Mouse (Mus musculus): ENCODE measurements around the gene Akirin1. TPM values are rescaled to one million over a fixed set of nuclear protein-coding genes. Genes with fewer than 3 reads are reported as not detected.

Gene Akirin1
- polyA plus RNA-seq (2021; fragmentation: Nextera tagmentation), result 73.2 and 75.2 TPM in 2 replicates
- long read RNA-seq, experiment 1, transcript Akirin1-201 (5 exons, 3,052 nt), result major isoform, 292 of 314 reads
- long read RNA-seq, experiment 1, partial matches to known transcripts, result 10 of 314 reads
- long read RNA-seq, experiment 1, other reads (novel, unspliced or antisense), result 12 of 314 reads
- long read RNA-seq, experiment 2, transcript Akirin1-201 (5 exons, 3,052 nt), result major isoform, 1,066 of 1,084 reads
- long read RNA-seq, experiment 2, partial matches to known transcripts, result 4 of 1,084 reads
- long read RNA-seq, experiment 2, other reads (novel, unspliced or antisense), result 10 of 1,084 reads

GRCm38 (mm10) chr4:123750152-123750651 is at the start of gene Akirin1:
Akirin1 (minus strand) TSS chr4:123750345.

DNA sequence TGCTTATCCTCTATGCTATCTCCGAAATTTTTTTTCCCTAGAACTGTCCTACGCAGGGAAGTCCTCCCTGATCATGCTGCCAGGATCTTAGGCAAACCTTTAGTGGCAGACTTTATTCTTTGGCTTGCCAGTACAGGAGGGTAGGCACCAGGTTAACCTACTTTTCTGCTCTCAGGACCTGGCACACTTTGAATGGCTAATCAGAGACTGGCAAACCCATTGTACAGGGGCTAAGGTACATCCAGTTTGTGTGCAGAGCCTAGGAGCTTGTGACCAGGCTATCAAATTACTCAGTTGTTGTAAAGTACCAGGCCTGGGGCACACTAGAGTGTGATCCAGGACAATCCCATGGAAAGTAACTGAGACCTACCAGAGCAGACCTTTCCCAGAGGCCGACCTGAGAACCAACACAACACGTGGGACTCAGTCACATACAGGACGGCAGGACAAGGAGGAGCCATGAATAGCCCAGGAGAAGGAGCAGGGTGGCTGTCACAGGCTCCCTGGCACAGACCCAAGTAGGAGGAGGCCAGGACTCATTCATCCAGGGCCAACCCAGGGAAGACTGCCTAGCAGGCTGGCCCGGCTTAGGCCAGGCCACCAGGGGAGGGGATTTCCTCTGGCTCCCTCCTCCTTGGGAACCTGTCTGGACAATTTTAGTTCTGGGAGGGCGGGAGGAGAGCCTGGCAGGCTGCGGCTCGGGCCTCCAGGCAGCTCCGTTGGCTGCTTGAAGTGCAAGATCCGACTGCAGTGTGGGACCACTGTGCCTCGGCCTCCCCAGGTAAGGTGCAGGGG is 37.2 kb upstream of the Akirin1 start, which contains the start of gene Rhbdl2:
TSS of gene Rhbdl2 (plus strand) at position 684 of the 795 bp plus-strand sequence.

GRCm38 (mm10) chr4:123717574-123718433 is 32.3 kb downstream of the Akirin1 start, which contains the start of gene Ndufs5:
Ndufs5 (minus strand) TSS chr4:123718202.

Other genes with a start within 250 kb of the Akirin1 start
- gene Macf1, start 66.0 kb downstream of the Akirin1 start, polyA plus RNA-seq (2021; fragmentation: Nextera tagmentation), result 22.6 and 25.1 TPM in 2 replicates
- gene Ndufs5, start 32.1 kb downstream of the Akirin1 start, polyA plus RNA-seq (2021; fragmentation: Nextera tagmentation), result 1,264 and 1,286 TPM in 2 replicates
- 0.16 and 0.28 TPM in 2 replicates for gene Rhbdl2, start 37.5 kb upstream of the Akirin1 start, polyA plus RNA-seq (2021; fragmentation: Nextera tagmentation)
- 0.08 and 0.14 TPM in 2 replicates for gene 4933427I04Rik, start 109.3 kb upstream of the Akirin1 start, polyA plus RNA-seq (2021; fragmentation: Nextera tagmentation)
- gene Mycbp, start 154.5 kb upstream of the Akirin1 start, polyA plus RNA-seq (2021; fragmentation: Nextera tagmentation), result 27.9 and 32.8 TPM in 2 replicates
- 11.3 and 12.0 TPM in 2 replicates for gene Rragc, start 167.1 kb upstream of the Akirin1 start, polyA plus RNA-seq (2021; fragmentation: Nextera tagmentation)
- not detected in 2 replicates for gene 4930535I16Rik, start 167.7 kb upstream of the Akirin1 start, polyA plus RNA-seq (2021; fragmentation: Nextera tagmentation)